Mouse (Mus musculus): ENCODE data around the gene Tuba8. TPM values are rescaled to one million over a fixed set of nuclear protein-coding genes. Genes with fewer than 3 reads are reported as not detected.

The Tuba8 gene
- polyA plus RNA-seq, 1 experiment = 2.5 TPM

DNA sequence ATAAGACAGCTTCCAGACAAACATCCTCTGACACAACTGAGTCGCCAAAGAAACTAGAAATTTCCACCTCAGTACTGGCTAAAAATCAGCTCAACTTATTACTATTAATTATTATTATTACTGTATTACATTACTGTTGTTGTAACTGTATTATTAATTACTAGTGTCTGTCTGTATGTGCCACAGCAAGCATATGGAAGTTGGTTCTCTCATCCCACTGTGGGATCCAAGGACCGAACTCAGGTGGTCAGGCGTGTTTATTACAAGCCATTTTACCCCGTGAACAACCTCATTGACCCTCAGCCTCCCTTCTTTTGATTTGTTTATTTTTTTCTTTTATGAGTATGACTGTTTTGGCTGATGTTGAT, 61.2 kb downstream of the Tuba8 start:
- no peaks in the 10 kb centered on the region for H3K27me3 ChIP-seq (replicated peaks; ENCODE audit: control insufficient read depth, insufficient read depth, low read length)
- H3K36me3 ChIP-seq (ENCODE audit: control insufficient read depth, insufficient read depth, low read length) = no peaks in the 10 kb centered on the region
- H3K4me3 ChIP-seq (ENCODE audit: insufficient read depth, low read depth, low read length) = no peak overlapping the region
- DNase-seq = no peak
- 12% methylated on average over 4 of the region's 4 CpGs for WGBS
- no peak for TF ChIP-seq CTCF (conservative IDR thresholded peaks at IDR 0.05; ENCODE audit: insufficient read depth, insufficient read length, low read depth, low read length)
- TF ChIP-seq POLR2A (IDR thresholded peaks at IDR 0.05; ENCODE audit: low read depth, low read length) = no peak
- 0 out of 2 replicates have a peak, but pooled peaks cover 2% of the 10 kb centered on the region for H3K4me1 ChIP-seq (ENCODE audit: control insufficient read depth, insufficient read depth, low read length)
- H3K27ac ChIP-seq (ENCODE audit: insufficient read depth, low read depth, low read length) = no peak overlapping the region

DNA sequence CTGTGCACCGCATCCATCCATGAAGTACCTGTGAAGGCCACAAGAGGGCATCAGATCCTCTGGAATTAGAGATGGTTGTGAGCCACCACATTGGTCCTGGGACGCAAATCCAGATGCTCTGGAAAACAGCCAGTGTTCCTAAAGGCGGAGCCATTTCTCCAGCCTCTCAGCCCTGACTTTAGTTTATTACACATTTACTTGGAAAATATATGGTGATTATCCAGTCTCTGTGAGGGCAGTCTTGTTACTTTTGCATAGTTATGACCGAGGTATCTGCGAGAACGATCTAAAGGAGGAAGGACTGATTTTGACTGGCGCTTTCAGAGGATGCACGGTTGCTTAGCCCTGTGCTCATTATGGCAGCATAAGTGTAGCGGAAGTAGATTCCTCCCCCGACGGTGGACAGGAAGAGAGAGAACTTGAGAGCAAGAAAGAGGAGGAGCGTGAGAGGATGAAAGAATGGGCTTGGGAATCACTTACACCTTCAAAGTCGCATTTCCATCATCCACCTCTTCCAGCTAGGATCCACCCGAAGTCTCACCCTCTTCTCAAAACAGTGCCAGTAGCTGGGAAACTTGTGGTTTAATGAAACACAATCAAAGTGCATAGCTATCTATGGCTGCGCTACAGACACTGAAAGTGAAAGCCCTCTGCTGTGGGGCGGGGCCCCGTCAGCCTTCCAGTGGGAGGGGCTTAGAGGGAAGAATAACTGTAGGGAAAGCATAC, 61.7 kb downstream of the Tuba8 start:
- Histone ChIP-seq H3K36me3 (ENCODE audit: control insufficient read depth, insufficient read depth, low read length) (no peaks in the 10 kb centered on the region), H3K27ac (ENCODE audit: insufficient read depth, low read depth, low read length) (peak overlapping the region; percentile 67), H3K27me3 (replicated peaks; ENCODE audit: control insufficient read depth, insufficient read depth, low read length) (no peaks in the 10 kb centered on the region), H3K4me1 (ENCODE audit: control insufficient read depth, insufficient read depth, low read length) (0 out of 2 replicates have a peak, but pooled peaks cover 2% of the 10 kb centered on the region), H3K4me3 (ENCODE audit: insufficient read depth, low read depth, low read length) (peak overlapping the region; percentile 86)
- WGBS = 3% methylated on average over 17 of the region's 17 CpGs
- DNase-seq = peak; percentile 91
- TF ChIP-seq CTCF (conservative IDR thresholded peaks at IDR 0.05; ENCODE audit: insufficient read depth, insufficient read length, low read depth, low read length) = peak; percentile 82
- TF ChIP-seq POLR2A (IDR thresholded peaks at IDR 0.05; ENCODE audit: low read depth, low read length) = no peak

DNA sequence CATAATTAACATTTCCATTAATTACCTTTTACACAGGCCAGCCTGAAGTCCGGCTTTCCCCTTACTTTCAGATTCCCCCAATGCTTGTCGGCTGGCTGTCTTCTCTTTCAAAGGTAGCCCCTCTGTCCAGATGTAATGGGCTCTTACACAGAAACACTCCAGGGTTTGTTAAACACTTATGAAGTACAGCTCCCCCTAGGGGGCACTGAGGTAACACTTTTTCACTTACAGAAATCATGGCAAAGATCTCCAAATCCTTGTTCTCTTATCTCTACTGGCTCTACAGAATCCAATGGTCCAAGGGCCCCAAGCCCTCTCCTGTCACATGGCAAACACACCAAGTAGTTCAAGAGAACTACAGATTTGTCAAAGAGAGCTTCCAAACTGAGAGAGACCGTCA, 63.9 kb downstream of the Tuba8 start:
- 79% methylated on average over 3 of the region's 3 CpGs for WGBS
- H3K4me3 ChIP-seq (ENCODE audit: insufficient read depth, low read depth, low read length) = no peak overlapping the region
- TF ChIP-seq POLR2A (IDR thresholded peaks at IDR 0.05; ENCODE audit: low read depth, low read length) = no peak
- no peak for TF ChIP-seq CTCF (conservative IDR thresholded peaks at IDR 0.05; ENCODE audit: insufficient read depth, insufficient read length, low read depth, low read length)
- no peak overlapping the region for H3K27ac ChIP-seq (ENCODE audit: insufficient read depth, low read depth, low read length)
- no peaks in the 10 kb centered on the region for H3K36me3 ChIP-seq (ENCODE audit: control insufficient read depth, insufficient read depth, low read length)
- H3K4me1 ChIP-seq (ENCODE audit: control insufficient read depth, insufficient read depth, low read length) = no peaks in the 10 kb centered on the region
- H3K27me3 ChIP-seq (replicated peaks; ENCODE audit: control insufficient read depth, insufficient read depth, low read length) = no peaks in the 10 kb centered on the region
- DNase-seq = peak; percentile 65

Other genes with a start within 250 kb of the Tuba8 start
- gene Mical3, start 79.7 kb upstream of the Tuba8 start, polyA plus RNA-seq (2012; rRNA removed) = 16.1 and 17.5 TPM in 2 replicates
- 21.0 and 24.2 TPM in 2 replicates for gene Pex26, start 27.0 kb upstream of the Tuba8 start, polyA plus RNA-seq (2012; rRNA removed)
- 5.9 and 9.7 TPM in 2 replicates for gene Usp18, start 35.2 kb downstream of the Tuba8 start, polyA plus RNA-seq (2012; rRNA removed)
- gene Slc6a13, start 89.5 kb downstream of the Tuba8 start, polyA plus RNA-seq (2012; rRNA removed) = 95.6 and 117 TPM in 2 replicates
- 6.5 and 8.2 TPM in 2 replicates for gene Slc6a12, start 132.4 kb downstream of the Tuba8 start, polyA plus RNA-seq (2012; rRNA removed)

All from kidney, adult 2 months (tissue).